Mouse (Mus musculus) spleen, adult 2 months (tissue): ENCODE results near the gene Wwox.

Experiments
- CTCF ChIP-seq: fragments of 200-500 bp; IDR thresholded peaks from 2 replicates; pipeline ENCODE4 v1.5.1; 2011; ENCODE audit warnings: mild to moderate bottlenecking, inconsistent platforms; ENCODE audit not compliant: insufficient read depth, insufficient read length, insufficient replicate concordance; ENCODE audit errors: extremely low read depth
- POLR2A ChIP-seq: fragments of 200-500 bp; IDR thresholded peaks from 2 replicates; pipeline ENCODE4 v1.6.1; 2011; ENCODE audit warnings: low read depth, low read length, inconsistent platforms

DNA sequence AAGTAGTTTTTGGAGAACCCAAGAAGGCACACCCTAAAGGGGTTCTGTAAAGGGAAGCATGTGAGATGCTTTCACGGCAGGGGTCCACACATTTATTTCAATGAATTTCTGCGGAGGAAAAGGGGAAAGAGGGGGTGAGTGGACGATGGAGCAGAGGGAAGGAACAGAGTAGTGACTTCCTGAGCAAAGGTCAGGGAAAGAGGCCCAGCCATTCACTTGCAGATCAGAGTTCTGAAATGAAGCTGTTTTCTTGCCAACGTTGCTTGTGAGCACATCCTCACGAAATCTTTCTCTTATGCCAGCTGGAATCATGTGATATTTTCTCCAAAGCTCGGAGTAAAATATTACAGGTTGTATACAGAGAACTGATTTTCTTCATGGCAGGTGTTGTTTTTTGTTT is 164.1 kb downstream of the Wwox start:
- TF ChIP-seq CTCF = no peak
- no peak for TF ChIP-seq POLR2A
